Comparison of ENCODE assay signal across 9 mouse cellular contexts in genomic region chrX:49470287-49471054, GRCm38 (mm10). TPM values are rescaled to one million over a fixed set of nuclear protein-coding genes. Genes with fewer than 3 reads are reported as not detected.
A peak's percentile ranks its signal among the peaks of the same experiment; 100 is the strongest.
DNase-seq lines count a peak whose midpoint lies in the region; ATAC-seq lines count a peak whose summit lies in the region.
"Had no signal": no experiment of that assay in that cellular context is flagged by ENCODE, and none has a peak within 500 bp of the region (broad histone marks: within the 10 kb centered on the region; RNA-seq: fewer than 3 reads in every experiment).

No protein-coding gene starts in this region.

- DNase-seq in heart, postnatal 14 days = no peak
- peak; percentile 25 for DNase-seq in adrenal gland, postnatal 14 days
- no peak for DNase-seq in frontal cortex, postnatal 36 days (ENCODE audit: low spot score in 2 of 2)
- no peak for DNase-seq in cerebellum, postnatal 36 days

- 27% methylated on average over 28 of the region's 34 CpGs for WGBS in heart, embryonic 11.5 days (ENCODE audit: insufficient replicate concordance)
- 30% methylated on average over 28 of the region's 34 CpGs for WGBS in hindbrain, embryonic 12.5 days
- 20% methylated on average over 34 of the region's 34 CpGs for WGBS in midbrain, embryonic 13.5 days

- intact Hi-C loops in heart, postnatal 14 days (cut with DNase I) = no loop called here

- no peaks in the 10 kb centered on the region for H3K4me1 ChIP-seq in heart, embryonic 11.5 days (ENCODE audit: control insufficient read depth, insufficient read depth, low read length)
- H3K4me1 ChIP-seq in hindbrain, embryonic 12.5 days = no peaks in the 10 kb centered on the region
- no peaks in the 10 kb centered on the region for H3K4me1 ChIP-seq in midbrain, embryonic 13.5 days (replicated peaks)

- 0 out of 2 replicates have a peak, but pooled peaks have one; percentile 14 for ATAC-seq in heart, embryonic 11.5 days (replicated peaks; ENCODE audit: insufficient number of reproducible peaks, low FRiP score, low TSS enrichment)
- ATAC-seq in hindbrain, embryonic 12.5 days (ENCODE audit: low FRiP score) = peak; percentile 86
- ATAC-seq in midbrain, embryonic 13.5 days = peak; percentile 93
- ATAC-seq in inflammation-experienced regulatory T-cells, adult 6 months = no peak

- peak overlapping the region; percentile 36 for H3K4me3 ChIP-seq in heart, embryonic 11.5 days (ENCODE audit: low read depth, low read length)
- peak overlapping the region; percentile 33 for H3K4me3 ChIP-seq in hindbrain, embryonic 12.5 days
- peak overlapping the region; percentile 42 for H3K4me3 ChIP-seq in midbrain, embryonic 13.5 days (replicated peaks)

- H3K4me2 ChIP-seq in heart, embryonic 11.5 days = peak overlapping the region; percentile 65
- H3K4me2 ChIP-seq in hindbrain, embryonic 12.5 days (replicated peaks) = peak overlapping the region; percentile 56
- peak overlapping the region; percentile 58 for H3K4me2 ChIP-seq in midbrain, embryonic 13.5 days (replicated peaks)

- H3K27ac ChIP-seq in heart, embryonic 11.5 days (ENCODE audit: low read depth, low read length) = no peak overlapping the region
- H3K27ac ChIP-seq in hindbrain, embryonic 12.5 days = no peak overlapping the region
- no peak overlapping the region for H3K27ac ChIP-seq in midbrain, embryonic 13.5 days

- H3K9ac ChIP-seq in heart, embryonic 11.5 days (ENCODE audit: low read depth, low read length) = no peak overlapping the region
- peak overlapping the region; percentile 32; the same call in 1 of the 2 replicates for H3K9ac ChIP-seq in hindbrain, embryonic 12.5 days
- H3K9ac ChIP-seq in midbrain, embryonic 13.5 days (replicated peaks) = peak overlapping the region; percentile 52

- no peaks in the 10 kb centered on the region for H3K9me3 ChIP-seq in heart, embryonic 11.5 days (replicated peaks; ENCODE audit: control insufficient read depth, low read length)
- no peaks in the 10 kb centered on the region for H3K9me3 ChIP-seq in hindbrain, embryonic 12.5 days (replicated peaks)
- no peaks in the 10 kb centered on the region for H3K9me3 ChIP-seq in midbrain, embryonic 13.5 days

- H3K27me3 ChIP-seq in heart, embryonic 11.5 days (ENCODE audit: control insufficient read depth, insufficient read depth, low read length) = peaks cover 8% of the 10 kb centered on the region
- no peaks in the 10 kb centered on the region for H3K27me3 ChIP-seq in hindbrain, embryonic 12.5 days
- no peaks in the 10 kb centered on the region for H3K27me3 ChIP-seq in midbrain, embryonic 13.5 days
- H3K27me3 ChIP-seq: CH12.LX had no signal

- no peaks in the 10 kb centered on the region for H3K36me3 ChIP-seq in heart, embryonic 11.5 days (ENCODE audit: control insufficient read depth, insufficient read depth, low read length)
- H3K36me3 ChIP-seq in hindbrain, embryonic 12.5 days = no peaks in the 10 kb centered on the region
- H3K36me3 ChIP-seq in midbrain, embryonic 13.5 days = no peaks in the 10 kb centered on the region

RNA-seq across cellular contexts. Expression of gene Arhgap36, which starts 6.7 kb away (rescaled TPM):
- 1.3 and 2.2 TPM in 2 replicates for polyA plus RNA-seq in heart, embryonic 11.5 days (2014; fragmentation: Nextera tagmentation; extraction: Ambion mirVana)
- 1 to 10 TPM in 1 of 2 experiments, under 1 TPM in 1; 0.80 to 1.2 TPM for total RNA-seq in heart, postnatal 14 days (2021)
- 1.3 and 2.1 TPM in 2 replicates for total RNA-seq in adrenal gland, postnatal 14 days (2021)
- 2.3 and 3.6 TPM in 2 replicates for polyA plus RNA-seq in hindbrain, embryonic 12.5 days (2016; fragmentation: Nextera tagmentation; extraction: Ambion mirVana)
- polyA plus RNA-seq in midbrain, embryonic 13.5 days (2015; fragmentation: Nextera tagmentation; extraction: Ambion mirVana) = 1.4 and 2.5 TPM in 2 replicates
- polyA plus RNA-seq in inflammation-experienced regulatory T-cells, adult 6 months (2017; shearing (Covaris generic)) = not detected
- total RNA-seq: CH12.LX had no signal
